Mouse (Mus musculus): ENCODE measurements at regions not wholly inside any gene's neighbourhood (a gene's known extent, or its start where the extent isn't known, plus 50 kb on each side); places are given as distances from the start of the nearest gene placed in this dataset.

GRCm38 (mm10) chr8:34709316-34709715 lies 597.8 kb upstream of the Gm10131 start:
- Histone ChIP-seq H3K4me1 (replicated peaks) (peaks cover 8% of the 10 kb centered on the region; the same call in 1 of the 2 replicates), H3K36me3 (no peaks in the 10 kb centered on the region), H3K27ac (ENCODE audit: poor library complexity, severe bottlenecking) (no peak overlapping the region), H3K4me3 (no peak overlapping the region), H3K9ac (no peak overlapping the region), H3K4me2 (no peak overlapping the region), H3K27me3 (replicated peaks) (no peaks in the 10 kb centered on the region; the same call in 1 of the 2 replicates), H3K9me3 (replicated peaks) (no peaks in the 10 kb centered on the region)
- WGBS: 43% methylated on average over 11 of the region's 11 CpGs
- ATAC-seq (ENCODE audit: insufficient number of reproducible peaks, low FRiP score): no peak

DNA sequence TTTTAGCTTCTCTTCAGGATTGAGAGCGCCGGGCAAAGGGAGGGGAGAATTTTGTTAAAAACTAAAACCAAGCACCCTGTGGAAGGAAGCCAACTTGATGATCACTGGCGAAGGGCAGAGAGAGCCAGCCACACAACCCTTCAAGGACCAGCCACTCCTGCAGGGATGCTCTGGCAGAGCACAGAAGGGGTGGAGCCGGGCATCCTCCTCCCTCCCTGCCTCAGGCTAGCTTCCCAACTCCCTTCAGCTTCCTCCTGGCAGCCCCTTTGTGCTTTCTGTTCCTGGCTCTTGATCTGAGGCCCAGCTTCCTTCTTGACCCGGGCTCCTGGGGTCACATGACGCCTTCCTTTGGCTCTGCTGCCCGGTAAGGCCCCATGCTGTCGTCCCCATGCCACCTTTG lies 591.8 kb upstream of the Gm10131 start:
- Histone ChIP-seq H3K36me3 (no peaks in the 10 kb centered on the region), H3K9ac (no peak overlapping the region), H3K4me2 (no peak overlapping the region), H3K4me1 (replicated peaks) (peaks cover 3% of the 10 kb centered on the region), H3K27ac (ENCODE audit: poor library complexity, severe bottlenecking) (no peak overlapping the region), H3K27me3 (replicated peaks) (no peaks in the 10 kb centered on the region), H3K4me3 (no peak overlapping the region), H3K9me3 (replicated peaks) (no peaks in the 10 kb centered on the region)
- ATAC-seq (ENCODE audit: insufficient number of reproducible peaks, low FRiP score): no peak
- 27% methylated on average over 8 of the region's 8 CpGs for WGBS

GRCm38 (mm10) chr8:34702806-34703205 lies 591.3 kb upstream of the Gm10131 start:
- no peaks in the 10 kb centered on the region for H3K27me3 ChIP-seq (replicated peaks)
- WGBS: 90% methylated on average over 2 of the region's 2 CpGs
- no peak overlapping the region for H3K4me3 ChIP-seq
- no peaks in the 10 kb centered on the region; the same call in none of the 2 replicates for H3K4me1 ChIP-seq (replicated peaks)
- H3K36me3 ChIP-seq: no peaks in the 10 kb centered on the region
- no peak overlapping the region for H3K27ac ChIP-seq (ENCODE audit: poor library complexity, severe bottlenecking)
- H3K4me2 ChIP-seq: no peak overlapping the region
- H3K9me3 ChIP-seq (replicated peaks): no peaks in the 10 kb centered on the region
- no peak for ATAC-seq (ENCODE audit: insufficient number of reproducible peaks, low FRiP score)
- no peak overlapping the region for H3K9ac ChIP-seq

- Histone ChIP-seq H3K4me1 (replicated peaks) (no peaks in the 10 kb centered on the region; the same call in none of the 2 replicates), H3K36me3 (no peaks in the 10 kb centered on the region), H3K27me3 (replicated peaks) (no peaks in the 10 kb centered on the region), H3K4me2 (no peak overlapping the region), H3K4me3 (no peak overlapping the region), H3K9me3 (replicated peaks) (no peaks in the 10 kb centered on the region), H3K27ac (ENCODE audit: poor library complexity, severe bottlenecking) (no peak overlapping the region), H3K9ac (no peak overlapping the region)
- 32% methylated on average over 4 of the region's 4 CpGs for WGBS
- no peak for ATAC-seq (ENCODE audit: insufficient number of reproducible peaks, low FRiP score)
Measured at GRCm38 (mm10) chr8:34699015-34699414, 587.5 kb upstream of the Gm10131 start.

- Histone ChIP-seq H3K27ac (ENCODE audit: poor library complexity, severe bottlenecking) (no peak overlapping the region), H3K36me3 (no peaks in the 10 kb centered on the region), H3K4me3 (no peak overlapping the region), H3K9ac (no peak overlapping the region), H3K4me2 (no peak overlapping the region), H3K27me3 (replicated peaks) (no peaks in the 10 kb centered on the region; the same call in 1 of the 2 replicates), H3K9me3 (replicated peaks) (no peaks in the 10 kb centered on the region), H3K4me1 (replicated peaks) (no peaks in the 10 kb centered on the region; the same call in 1 of the 2 replicates)
- no peak for ATAC-seq (ENCODE audit: insufficient number of reproducible peaks, low FRiP score)
- WGBS: 88% methylated on average over 12 of the region's 12 CpGs
Measured at GRCm38 (mm10) chr8:34696365-34696764, 584.8 kb upstream of the Gm10131 start.

GRCm38 (mm10) chr8:34692606-34693005 lies 581.1 kb upstream of the Gm10131 start:
- H3K9me3 ChIP-seq (replicated peaks): no peaks in the 10 kb centered on the region
- H3K4me3 ChIP-seq: no peak overlapping the region
- no peak overlapping the region for H3K9ac ChIP-seq
- H3K4me2 ChIP-seq: no peak overlapping the region
- no peaks in the 10 kb centered on the region; the same call in 1 of the 2 replicates for H3K4me1 ChIP-seq (replicated peaks)
- no peak overlapping the region for H3K27ac ChIP-seq (ENCODE audit: poor library complexity, severe bottlenecking)
- peaks cover 10% of the 10 kb centered on the region for H3K27me3 ChIP-seq (replicated peaks)
- no peak for ATAC-seq (ENCODE audit: insufficient number of reproducible peaks, low FRiP score)
- H3K36me3 ChIP-seq: no peaks in the 10 kb centered on the region
- WGBS: 60% methylated on average over 13 of the region's 13 CpGs

- ATAC-seq (ENCODE audit: insufficient number of reproducible peaks, low FRiP score): no peak
- H3K4me3 ChIP-seq: no peak overlapping the region
- no peak overlapping the region for H3K27ac ChIP-seq (ENCODE audit: poor library complexity, severe bottlenecking)
- H3K9me3 ChIP-seq (replicated peaks): no peaks in the 10 kb centered on the region
- peaks cover 10% of the 10 kb centered on the region for H3K27me3 ChIP-seq (replicated peaks)
- no peak overlapping the region for H3K9ac ChIP-seq
- 85% methylated on average over 6 of the region's 6 CpGs for WGBS
- H3K4me1 ChIP-seq (replicated peaks): no peaks in the 10 kb centered on the region; the same call in 1 of the 2 replicates
- H3K4me2 ChIP-seq: no peak overlapping the region
- H3K36me3 ChIP-seq: no peaks in the 10 kb centered on the region
Measured at GRCm38 (mm10) chr8:34691776-34692175, 580.2 kb upstream of the Gm10131 start.

GRCm38 (mm10) chr8:34689825-34690493 lies 578.4 kb upstream of the Gm10131 start:
- H3K4me1 ChIP-seq (replicated peaks): no peaks in the 10 kb centered on the region; the same call in 1 of the 2 replicates
- peaks cover 10% of the 10 kb centered on the region for H3K27me3 ChIP-seq (replicated peaks)
- ATAC-seq (ENCODE audit: insufficient number of reproducible peaks, low FRiP score): no peak
- H3K36me3 ChIP-seq: no peaks in the 10 kb centered on the region
- H3K9me3 ChIP-seq (replicated peaks): no peaks in the 10 kb centered on the region
- peak overlapping the region; percentile 33; the same call in 1 of the 2 replicates for H3K9ac ChIP-seq
- WGBS: 18% methylated on average over 9 of the region's 9 CpGs
- peak overlapping the region; percentile 36 for H3K4me3 ChIP-seq
- peak overlapping the region; percentile 71 for H3K4me2 ChIP-seq
- no peak overlapping the region for H3K27ac ChIP-seq (ENCODE audit: poor library complexity, severe bottlenecking)

GRCm38 (mm10) chr8:34689049-34689824 lies 577.7 kb upstream of the Gm10131 start:
- no peak overlapping the region for H3K27ac ChIP-seq (ENCODE audit: poor library complexity, severe bottlenecking)
- no peaks in the 10 kb centered on the region for H3K36me3 ChIP-seq
- ATAC-seq (ENCODE audit: insufficient number of reproducible peaks, low FRiP score): peak; percentile 48; the same call in 1 of the 2 replicates
- H3K4me3 ChIP-seq: peak overlapping the region; percentile 36
- H3K4me1 ChIP-seq (replicated peaks): no peaks in the 10 kb centered on the region; the same call in 1 of the 2 replicates
- peak overlapping the region; percentile 33; the same call in 1 of the 2 replicates for H3K9ac ChIP-seq
- H3K9me3 ChIP-seq (replicated peaks): no peaks in the 10 kb centered on the region
- H3K27me3 ChIP-seq (replicated peaks): peaks cover 10% of the 10 kb centered on the region
- 23% methylated on average over 33 of the region's 33 CpGs for WGBS
- peak overlapping the region; percentile 71 for H3K4me2 ChIP-seq

DNA sequence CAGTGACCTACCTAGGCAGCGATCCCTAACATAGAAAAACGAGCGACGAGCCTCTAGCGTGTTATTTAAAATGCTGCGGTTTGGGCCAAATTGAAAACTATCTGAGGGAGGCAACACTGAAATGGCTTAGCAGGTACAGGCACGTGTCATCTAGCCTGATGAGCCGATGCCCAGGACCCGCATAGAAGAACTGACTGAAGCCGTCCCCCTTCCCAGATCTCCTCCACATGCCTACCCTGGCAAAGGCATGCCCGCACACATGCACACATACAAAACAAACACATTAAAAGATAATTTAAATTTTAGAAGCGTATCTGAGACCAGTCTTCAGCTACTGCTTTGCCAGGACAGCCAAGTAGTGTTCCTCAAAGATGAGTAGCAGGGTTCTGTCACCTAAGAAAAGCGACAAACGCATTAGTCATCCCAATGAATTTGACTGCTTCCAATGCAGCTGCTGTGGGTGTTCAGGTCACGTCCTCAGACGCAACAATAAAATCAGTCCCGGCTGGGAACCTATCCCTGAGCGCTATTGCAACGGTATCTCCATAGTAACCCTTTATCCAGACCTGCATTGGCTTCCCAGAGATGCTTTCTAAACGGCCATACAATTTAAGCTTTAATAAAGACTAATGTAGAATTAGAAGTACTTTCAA lies 577.0 kb upstream of the Gm10131 start:
- WGBS: 72% methylated on average over 20 of the region's 20 CpGs
- H3K4me3 ChIP-seq: no peak overlapping the region

DNA sequence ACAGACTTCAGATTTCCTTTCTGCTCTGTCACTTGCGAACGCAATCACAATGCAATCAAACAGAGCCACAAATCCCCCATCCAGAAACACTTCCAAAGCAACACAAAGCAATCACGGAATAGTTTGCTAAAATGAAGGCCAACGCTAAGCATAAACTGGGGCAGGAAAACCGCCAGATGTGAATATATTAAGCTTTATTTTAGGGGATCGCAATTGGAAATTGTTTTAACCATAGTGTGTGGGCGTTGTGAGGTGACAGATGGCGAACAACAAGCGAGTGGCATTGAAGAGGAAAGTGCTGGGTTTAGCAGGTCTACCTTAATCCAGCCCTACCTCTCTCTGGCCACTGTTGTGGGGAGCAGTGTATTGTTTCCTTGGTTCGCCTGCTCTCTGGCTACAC lies 574.8 kb upstream of the Gm10131 start:
- no peak for ATAC-seq (ENCODE audit: insufficient number of reproducible peaks, low FRiP score)
- H3K9ac ChIP-seq: no peak overlapping the region
- peaks cover 10% of the 10 kb centered on the region for H3K27me3 ChIP-seq (replicated peaks)
- H3K9me3 ChIP-seq (replicated peaks): no peaks in the 10 kb centered on the region
- H3K4me3 ChIP-seq: no peak overlapping the region
- H3K27ac ChIP-seq (ENCODE audit: poor library complexity, severe bottlenecking): no peak overlapping the region
- WGBS: 80% methylated on average over 10 of the region's 10 CpGs
- H3K4me1 ChIP-seq (replicated peaks): no peaks in the 10 kb centered on the region; the same call in 1 of the 2 replicates
- H3K4me2 ChIP-seq: no peak overlapping the region
- no peaks in the 10 kb centered on the region for H3K36me3 ChIP-seq

More for the DNA sequence above, 577.0 kb upstream of the Gm10131 start:
- H3K9me3 ChIP-seq (replicated peaks): no peaks in the 10 kb centered on the region
- peak overlapping the region; percentile 71 for H3K4me2 ChIP-seq
- peaks cover 10% of the 10 kb centered on the region for H3K27me3 ChIP-seq (replicated peaks)
- ATAC-seq (ENCODE audit: insufficient number of reproducible peaks, low FRiP score): no peak
- H3K27ac ChIP-seq (ENCODE audit: poor library complexity, severe bottlenecking): no peak overlapping the region
- no peaks in the 10 kb centered on the region; the same call in 1 of the 2 replicates for H3K4me1 ChIP-seq (replicated peaks)
- no peak overlapping the region for H3K9ac ChIP-seq
- H3K36me3 ChIP-seq: no peaks in the 10 kb centered on the region

Measured in heart, embryonic 12.5 days (tissue).